Mouse (Mus musculus): ENCODE measurements around the gene Tekt5. TPM values are rescaled to one million over a fixed set of nuclear protein-coding genes. Genes with fewer than 3 reads are reported as not detected.

The Tekt5 gene
- polyA plus RNA-seq, 1 experiment from 2014 or later: 2.9 TPM

- Histone ChIP-seq H3K27me3 (ENCODE audit: control insufficient read depth, insufficient read depth, low read depth, low read length) (no peaks in the 10 kb centered on the region), H3K27ac (ENCODE audit: low read length) (no peak overlapping the region), H3K4me1 (replicated peaks; ENCODE audit: control insufficient read depth, insufficient read depth, low read length) (peaks cover 5% of the 10 kb centered on the region; the same call in 1 of the 2 replicates), H3K4me2 (ENCODE audit: low read depth, low read length) (no peak overlapping the region), H3K36me3 (ENCODE audit: control insufficient read depth, insufficient read depth, low read length) (no peaks in the 10 kb centered on the region), H3K9me3 (ENCODE audit: control insufficient read depth, low read length) (no peaks in the 10 kb centered on the region), H3K9ac (ENCODE audit: low read length) (no peak overlapping the region), H3K4me3 (ENCODE audit: low read length) (no peak overlapping the region)
- ATAC-seq (ENCODE audit: low read depth): no peak
- WGBS: 31% methylated on average over 7 of the region's 7 CpGs
These were observed 62.6 kb downstream of the Tekt5 start for GRCm38 (mm10) chr16:10332732-10333131.

- H3K27ac ChIP-seq (ENCODE audit: low read length): 0 out of 2 replicates have a peak overlapping the region, but pooled peaks have one; percentile 1
- H3K9me3 ChIP-seq (ENCODE audit: control insufficient read depth, low read length): no peaks in the 10 kb centered on the region
- H3K4me1 ChIP-seq (replicated peaks; ENCODE audit: control insufficient read depth, insufficient read depth, low read length): peaks cover 5% of the 10 kb centered on the region; the same call in 1 of the 2 replicates
- no peak overlapping the region for H3K9ac ChIP-seq (ENCODE audit: low read length)
- H3K4me3 ChIP-seq (ENCODE audit: low read length): no peak overlapping the region
- ATAC-seq (ENCODE audit: low read depth): peak; percentile 43
- no peaks in the 10 kb centered on the region for H3K27me3 ChIP-seq (ENCODE audit: control insufficient read depth, insufficient read depth, low read depth, low read length)
- WGBS: 47% methylated on average over 12 of the region's 12 CpGs
- no peak overlapping the region for H3K4me2 ChIP-seq (ENCODE audit: low read depth, low read length)
- no peaks in the 10 kb centered on the region for H3K36me3 ChIP-seq (ENCODE audit: control insufficient read depth, insufficient read depth, low read length)
These were observed 64.4 kb downstream of the Tekt5 start for GRCm38 (mm10) chr16:10330586-10331495.

GRCm38 (mm10) chr16:10327563-10328333 lies 67.5 kb downstream of the Tekt5 start:
- H3K4me3 ChIP-seq (ENCODE audit: low read length): no peak overlapping the region
- WGBS: 36% methylated on average over 13 of the region's 13 CpGs
- H3K4me2 ChIP-seq (ENCODE audit: low read depth, low read length): no peak overlapping the region
- H3K9ac ChIP-seq (ENCODE audit: low read length): 0 out of 2 replicates have a peak overlapping the region, but pooled peaks have one; percentile 3
- peaks cover 5% of the 10 kb centered on the region; the same call in 1 of the 2 replicates for H3K4me1 ChIP-seq (replicated peaks; ENCODE audit: control insufficient read depth, insufficient read depth, low read length)
- peak; percentile 86 for ATAC-seq (ENCODE audit: low read depth)
- no peaks in the 10 kb centered on the region for H3K36me3 ChIP-seq (ENCODE audit: control insufficient read depth, insufficient read depth, low read length)
- peak overlapping the region; percentile 87 for H3K27ac ChIP-seq (ENCODE audit: low read length)
- no peaks in the 10 kb centered on the region for H3K27me3 ChIP-seq (ENCODE audit: control insufficient read depth, insufficient read depth, low read depth, low read length)
- H3K9me3 ChIP-seq (ENCODE audit: control insufficient read depth, low read length): no peaks in the 10 kb centered on the region

- Histone ChIP-seq H3K4me1 (replicated peaks; ENCODE audit: control insufficient read depth, insufficient read depth, low read length) (peaks cover 3% of the 10 kb centered on the region; the same call in 1 of the 2 replicates), H3K27me3 (ENCODE audit: control insufficient read depth, insufficient read depth, low read depth, low read length) (no peaks in the 10 kb centered on the region; the same call in 1 of the 2 replicates), H3K9me3 (ENCODE audit: control insufficient read depth, low read length) (no peaks in the 10 kb centered on the region), H3K4me3 (ENCODE audit: low read length) (no peak overlapping the region), H3K4me2 (ENCODE audit: low read depth, low read length) (no peak overlapping the region), H3K36me3 (ENCODE audit: control insufficient read depth, insufficient read depth, low read length) (no peaks in the 10 kb centered on the region), H3K27ac (ENCODE audit: low read length) (no peak overlapping the region), H3K9ac (ENCODE audit: low read length) (no peak overlapping the region)
- no peak for ATAC-seq (ENCODE audit: low read depth)
- 37% methylated on average over 17 of the region's 17 CpGs for WGBS
These were observed 75.2 kb downstream of the Tekt5 start for GRCm38 (mm10) chr16:10319914-10320569.

GRCm38 (mm10) chr16:10317197-10317544 lies 78.1 kb downstream of the Tekt5 start:
- Histone ChIP-seq H3K36me3 (ENCODE audit: control insufficient read depth, insufficient read depth, low read length) (no peaks in the 10 kb centered on the region), H3K4me3 (ENCODE audit: low read length) (no peak overlapping the region), H3K4me2 (ENCODE audit: low read depth, low read length) (no peak overlapping the region), H3K9me3 (ENCODE audit: control insufficient read depth, low read length) (no peaks in the 10 kb centered on the region), H3K4me1 (replicated peaks; ENCODE audit: control insufficient read depth, insufficient read depth, low read length) (peaks cover 10% of the 10 kb centered on the region), H3K9ac (ENCODE audit: low read length) (no peak overlapping the region), H3K27me3 (ENCODE audit: control insufficient read depth, insufficient read depth, low read depth, low read length) (no peaks in the 10 kb centered on the region; the same call in 1 of the 2 replicates), H3K27ac (ENCODE audit: low read length) (no peak overlapping the region)
- WGBS: 52% methylated on average over 4 of the region's 4 CpGs
- ATAC-seq (ENCODE audit: low read depth): no peak

- H3K27me3 ChIP-seq (ENCODE audit: control insufficient read depth, insufficient read depth, low read depth, low read length): no peaks in the 10 kb centered on the region; the same call in 1 of the 2 replicates
- no peaks in the 10 kb centered on the region for H3K9me3 ChIP-seq (ENCODE audit: control insufficient read depth, low read length)
- H3K4me1 ChIP-seq (replicated peaks; ENCODE audit: control insufficient read depth, insufficient read depth, low read length): peaks cover 12% of the 10 kb centered on the region
- H3K4me2 ChIP-seq (ENCODE audit: low read depth, low read length): no peak overlapping the region
- ATAC-seq (ENCODE audit: low read depth): no peak
- H3K27ac ChIP-seq (ENCODE audit: low read length): no peak overlapping the region
- no peak overlapping the region for H3K4me3 ChIP-seq (ENCODE audit: low read length)
- H3K36me3 ChIP-seq (ENCODE audit: control insufficient read depth, insufficient read depth, low read length): no peaks in the 10 kb centered on the region
- 56% methylated on average over 10 of the region's 10 CpGs for WGBS
- H3K9ac ChIP-seq (ENCODE audit: low read length): no peak overlapping the region
These were observed 78.6 kb downstream of the Tekt5 start for GRCm38 (mm10) chr16:10316493-10317196.

- peak; percentile 95 for ATAC-seq (ENCODE audit: low read depth)
- Histone ChIP-seq H3K4me1 (replicated peaks; ENCODE audit: control insufficient read depth, insufficient read depth, low read length) (peaks cover 21% of the 10 kb centered on the region), H3K4me3 (ENCODE audit: low read length) (peak within 1 kb of the TSS; percentile 67), H3K27ac (ENCODE audit: low read length) (peak within 1 kb of the TSS; percentile 80), H3K9ac (ENCODE audit: low read length) (peak within 1 kb of the TSS; percentile 89), H3K4me2 (ENCODE audit: low read depth, low read length) (peak within 1 kb of the TSS; percentile 71), H3K27me3 (ENCODE audit: control insufficient read depth, insufficient read depth, low read depth, low read length) (no peaks in the 10 kb centered on the region), H3K9me3 (ENCODE audit: control insufficient read depth, low read length) (no peaks in the 10 kb centered on the region), H3K36me3 (ENCODE audit: control insufficient read depth, insufficient read depth, low read length) (no peaks in the 10 kb centered on the region)
- WGBS: under 1% methylated on average over 37 of the region's 40 CpGs
These were observed 81.6 kb downstream of the Tekt5 start, which contains the start of gene Emp2 for GRCm38 (mm10) chr16:10313646-10314088. Gene Emp2, minus strand, starts transcription at chr16:10313968.

- Histone ChIP-seq H3K4me3 (ENCODE audit: low read length) (peak overlapping the region; percentile 67), H3K9me3 (ENCODE audit: control insufficient read depth, low read length) (no peaks in the 10 kb centered on the region), H3K4me2 (ENCODE audit: low read depth, low read length) (peak overlapping the region; percentile 71), H3K27ac (ENCODE audit: low read length) (peak overlapping the region; percentile 80), H3K4me1 (replicated peaks; ENCODE audit: control insufficient read depth, insufficient read depth, low read length) (peaks cover 21% of the 10 kb centered on the region), H3K9ac (ENCODE audit: low read length) (peak overlapping the region; percentile 89), H3K27me3 (ENCODE audit: control insufficient read depth, insufficient read depth, low read depth, low read length) (no peaks in the 10 kb centered on the region), H3K36me3 (ENCODE audit: control insufficient read depth, insufficient read depth, low read length) (no peaks in the 10 kb centered on the region)
- ATAC-seq (ENCODE audit: low read depth): peak; percentile 64
- WGBS: 1% methylated on average over 15 of the region's 15 CpGs
These were observed 82.1 kb downstream of the Tekt5 start for GRCm38 (mm10) chr16:10313226-10313625.

Measured in lung, embryonic 16.5 days (tissue).